ENCODE assay signal across 11 mouse cellular contexts in genomic region chr4:98318769-98319168, GRCm38 (mm10).
A peak's percentile ranks its signal among the peaks of the same experiment; 100 is the strongest.
DNase-seq lines count a peak whose midpoint lies in the region; ATAC-seq lines count a peak whose summit lies in the region.
"Had no signal": no experiment of that assay in that cellular context is flagged by ENCODE, and none has a peak within 500 bp of the region (broad histone marks: within the 10 kb centered on the region; RNA-seq: fewer than 3 reads in every experiment).

No protein-coding gene starts in this region.

- WGBS in heart, embryonic 16.5 days: 77% methylated on average over 3 of the region's 3 CpGs
- WGBS in heart, embryonic 12.5 days: 63% methylated on average over 3 of the region's 3 CpGs
- 27% methylated on average over 3 of the region's 3 CpGs for WGBS in lung, embryonic 16.5 days
- WGBS in limb, embryonic 15.5 days: 31% methylated on average over 3 of the region's 3 CpGs

- peak overlapping the region; percentile 6; the same call in 1 of the 2 replicates for H3K27ac ChIP-seq in heart, embryonic 16.5 days (ENCODE audit: low read length)
- no peak overlapping the region for H3K27ac ChIP-seq in heart, embryonic 12.5 days (ENCODE audit: poor library complexity, severe bottlenecking)
- H3K27ac ChIP-seq in lung, embryonic 16.5 days (ENCODE audit: low read length): peak overlapping the region; percentile 58; the same call in 1 of the 2 replicates
- peak overlapping the region; percentile 57; the same call in 1 of the 2 replicates for H3K27ac ChIP-seq in limb, embryonic 15.5 days
- H3K27ac ChIP-seq: hindbrain, embryonic 13.5 days had no signal

- no peaks in the 10 kb centered on the region for H3K27me3 ChIP-seq in heart, embryonic 16.5 days (ENCODE audit: control insufficient read depth, insufficient read depth, low read length)
- H3K27me3 ChIP-seq in heart, embryonic 12.5 days (replicated peaks): no peaks in the 10 kb centered on the region
- H3K27me3 ChIP-seq in lung, embryonic 16.5 days (ENCODE audit: control insufficient read depth, insufficient read depth, low read depth, low read length): no peaks in the 10 kb centered on the region
- H3K27me3 ChIP-seq in limb, embryonic 15.5 days: no peaks in the 10 kb centered on the region
- H3K27me3 ChIP-seq: hindbrain, embryonic 13.5 days had no signal

- H3K4me2 ChIP-seq in heart, embryonic 16.5 days (ENCODE audit: low read depth, low read length): no peak overlapping the region
- no peak overlapping the region for H3K4me2 ChIP-seq in heart, embryonic 12.5 days
- H3K4me2 ChIP-seq in lung, embryonic 16.5 days (ENCODE audit: low read depth, low read length): no peak overlapping the region
- H3K4me2 ChIP-seq in limb, embryonic 15.5 days: no peak overlapping the region
- H3K4me2 ChIP-seq: hindbrain, embryonic 13.5 days had no signal

- no peak; the same call in 1 of the 2 replicates for ATAC-seq in heart, embryonic 16.5 days (replicated peaks; ENCODE audit: extremely low read depth, insufficient read depth, low FRiP score)
- ATAC-seq in heart, embryonic 12.5 days (ENCODE audit: insufficient number of reproducible peaks, low FRiP score): no peak
- peak; percentile 71 for ATAC-seq in lung, embryonic 16.5 days (ENCODE audit: low read depth)
- peak; percentile 59; the same call in 1 of the 2 replicates for ATAC-seq in limb, embryonic 15.5 days (ENCODE audit: insufficient number of reproducible peaks, low FRiP score, low TSS enrichment, low read depth)

- H3K4me1 ChIP-seq in heart, embryonic 16.5 days (ENCODE audit: control insufficient read depth, insufficient read depth, low read length): peaks cover 6% of the 10 kb centered on the region
- peaks cover 6% of the 10 kb centered on the region; the same call in 1 of the 2 replicates for H3K4me1 ChIP-seq in heart, embryonic 12.5 days (replicated peaks)
- H3K4me1 ChIP-seq in lung, embryonic 16.5 days (replicated peaks; ENCODE audit: control insufficient read depth, insufficient read depth, low read length): peaks cover 13% of the 10 kb centered on the region; the same call in 1 of the 2 replicates
- H3K4me1 ChIP-seq in limb, embryonic 15.5 days: peaks cover 33% of the 10 kb centered on the region

- H3K4me3 ChIP-seq in heart, embryonic 16.5 days (ENCODE audit: low read length): no peak overlapping the region
- H3K4me3 ChIP-seq in heart, embryonic 12.5 days: no peak overlapping the region
- no peak overlapping the region for H3K4me3 ChIP-seq in lung, embryonic 16.5 days (ENCODE audit: low read length)
- H3K4me3 ChIP-seq in limb, embryonic 15.5 days: no peak overlapping the region
- H3K4me3 ChIP-seq: hindbrain, embryonic 13.5 days had no signal

- H3K36me3 ChIP-seq in heart, embryonic 16.5 days (ENCODE audit: control insufficient read depth, insufficient read depth): no peaks in the 10 kb centered on the region
- no peaks in the 10 kb centered on the region for H3K36me3 ChIP-seq in heart, embryonic 12.5 days
- H3K36me3 ChIP-seq in lung, embryonic 16.5 days (ENCODE audit: control insufficient read depth, insufficient read depth, low read length): no peaks in the 10 kb centered on the region
- H3K36me3 ChIP-seq in limb, embryonic 15.5 days: no peaks in the 10 kb centered on the region
- H3K36me3 ChIP-seq: hindbrain, embryonic 13.5 days had no signal

- H3K9ac ChIP-seq in heart, embryonic 16.5 days (ENCODE audit: low read length): no peak overlapping the region
- H3K9ac ChIP-seq in heart, embryonic 12.5 days: no peak overlapping the region
- H3K9ac ChIP-seq in lung, embryonic 16.5 days (ENCODE audit: low read length): no peak overlapping the region
- H3K9ac ChIP-seq in limb, embryonic 15.5 days: no peak overlapping the region
- H3K9ac ChIP-seq: hindbrain, embryonic 13.5 days had no signal

- no peak for DNase-seq in lung, postnatal 4 days
- DNase-seq in urinary bladder, postnatal 25 days (ENCODE audit: low spot score): no peak
- no peak for DNase-seq in testis, postnatal 10 days (ENCODE audit: low spot score)
- DNase-seq: cerebellum, postnatal 10 days; layer of hippocampus, adult 9-11 months; thymus, postnatal 36 days had no signal

- no peaks in the 10 kb centered on the region for H3K9me3 ChIP-seq in heart, embryonic 16.5 days (replicated peaks; ENCODE audit: control insufficient read depth, low read length)
- no peaks in the 10 kb centered on the region for H3K9me3 ChIP-seq in heart, embryonic 12.5 days (replicated peaks)
- H3K9me3 ChIP-seq in lung, embryonic 16.5 days (ENCODE audit: control insufficient read depth, low read length): no peaks in the 10 kb centered on the region
- H3K9me3 ChIP-seq in limb, embryonic 15.5 days: no peaks in the 10 kb centered on the region
- H3K9me3 ChIP-seq: hindbrain, embryonic 13.5 days had no signal

Comparison
In these comparisons a context has a peak if more than half of its experiments do, and no peak if none do; other contexts are left out.
1. ATAC-seq: peak in lung, embryonic 16.5 days (single experiment) and limb, embryonic 15.5 days (single experiment); none in heart, embryonic 16.5 days (single experiment) and heart, embryonic 12.5 days (single experiment).